Mouse (Mus musculus): ENCODE results near the gene Neurl2.

Neurl2 gene

DNA sequence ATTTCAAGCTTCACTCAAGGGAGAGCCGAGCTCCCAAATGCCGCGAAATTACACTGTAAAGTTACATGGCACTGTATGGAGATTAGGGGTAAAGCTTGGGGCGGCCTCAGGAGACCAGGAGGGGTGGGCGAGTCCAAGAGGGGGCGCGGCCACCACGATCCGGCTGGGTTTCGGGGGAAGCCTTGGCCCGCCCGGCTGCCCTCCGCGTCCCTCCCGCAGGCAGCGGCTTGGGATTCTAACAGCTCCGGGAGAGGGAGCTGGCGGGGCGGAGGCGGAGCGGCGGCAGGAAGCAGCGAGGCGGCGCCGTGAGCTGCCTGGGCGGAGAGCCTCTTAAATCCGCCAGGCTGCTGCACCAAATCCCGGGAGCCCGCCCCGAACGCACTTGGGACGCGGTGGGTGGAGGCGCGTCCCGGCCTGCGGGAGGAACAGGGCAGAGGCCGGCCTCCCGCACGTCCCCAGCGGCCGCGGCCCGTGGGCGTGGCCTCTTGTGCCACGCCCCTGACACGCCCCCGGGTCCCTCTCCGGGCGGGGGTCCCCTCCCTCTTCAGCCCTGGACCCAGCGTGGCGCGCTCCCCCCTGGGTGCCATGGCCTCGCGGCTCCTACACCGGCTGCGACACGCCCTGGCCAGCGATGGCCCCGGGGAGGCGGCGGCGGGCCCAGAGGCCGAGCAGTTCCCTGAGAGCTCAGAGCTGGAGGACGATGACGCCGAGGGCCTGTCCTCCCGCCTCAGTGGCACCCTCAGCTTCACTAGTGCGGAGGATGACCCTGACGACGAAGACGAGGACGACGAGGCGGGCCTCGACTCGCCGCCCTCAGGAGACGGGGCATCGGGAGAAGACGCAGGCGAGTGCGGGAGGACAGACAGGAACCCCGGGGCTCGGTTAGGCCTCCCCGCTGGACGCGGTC lies 47.5 kb downstream of the Neurl2 start, which contains the start of gene Snx21:
Snx21 (plus strand) TSS at position 343 of the 907 bp plus-strand sequence.
- peak; percentile 95 for DNase-seq (ENCODE audit: low read depth)

DNA sequence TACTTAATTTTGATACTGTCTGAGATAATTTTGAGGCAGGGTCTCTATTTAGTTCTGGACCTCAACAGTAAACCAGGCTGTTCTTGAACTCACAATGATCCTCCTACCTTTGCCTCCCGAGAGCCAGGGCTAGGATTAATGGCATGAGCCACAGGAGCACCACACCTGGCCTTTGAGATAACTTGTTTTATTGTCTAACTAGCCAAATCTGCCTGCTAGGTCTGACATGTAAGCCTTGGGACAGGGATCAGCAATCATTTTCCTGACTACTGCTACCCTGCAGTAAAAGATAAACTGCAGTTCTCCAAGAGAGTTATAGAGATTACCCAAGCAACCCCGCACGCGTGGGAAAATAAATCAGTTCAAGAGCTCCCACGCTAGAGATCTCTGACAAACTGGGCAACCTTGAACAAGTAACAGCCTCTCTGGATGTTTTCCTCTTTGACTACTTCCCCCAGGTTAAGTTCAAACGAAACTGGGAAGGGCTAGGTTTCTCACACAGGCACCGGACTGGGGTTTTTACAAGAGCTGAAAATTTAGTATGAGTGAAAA lies 48.3 kb downstream of the Neurl2 start:
- DNase-seq (ENCODE audit: low read depth), result no peak

- DNase-seq (ENCODE audit: low read depth), result peak; percentile 62
Observed at GRCm38 (mm10) chr2:164783926-164784581, 49.2 kb downstream of the Neurl2 start.

GRCm38 (mm10) chr2:164781876-164782275 lies 51.4 kb downstream of the Neurl2 start:
- DNase-seq (ENCODE audit: low read depth), result no peak

Data from NIH3T3 (cell line).